Mouse (Mus musculus): ENCODE data around the gene Ctdsp1. TPM values are rescaled to one million over a fixed set of nuclear protein-coding genes. Genes with fewer than 3 reads are reported as not detected.

The Ctdsp1 gene
- polyA plus RNA-seq, 1 experiment: 177 TPM

- under 1% methylated on average over 41 of the region's 41 CpGs for WGBS
- TF ChIP-seq POLR2A (IDR thresholded peaks at IDR 0.05; ENCODE audit: low read depth, low read length): peak; percentile 85
- TF ChIP-seq CTCF (IDR thresholded peaks at IDR 0.05; ENCODE audit: extremely low read depth, insufficient read length, insufficient replicate concordance, low read depth, low read length): peak; percentile 77; the same call in 1 of the 2 replicates
- no peaks in the 10 kb centered on the region for H3K27me3 ChIP-seq (ENCODE audit: control insufficient read depth, insufficient read depth, low read length)
Observed at GRCm38 (mm10) chr1:74397268-74397918, 6.1 kb downstream of the Ctdsp1 start.

GRCm38 (mm10) chr1:74397919-74398451 lies 6.7 kb downstream of the Ctdsp1 start:
- Histone ChIP-seq H3K27me3 (ENCODE audit: control insufficient read depth, insufficient read depth, low read length) (no peaks in the 10 kb centered on the region), H3K4me1 (ENCODE audit: control insufficient read depth, insufficient read depth, insufficient read length, low read length) (peaks cover 9% of the 10 kb centered on the region), H3K27ac (ENCODE audit: insufficient read depth, low read depth, low read length) (peak overlapping the region; percentile 96), H3K4me3 (ENCODE audit: low read depth, low read length) (peak overlapping the region; percentile 59), H3K36me3 (ENCODE audit: control insufficient read depth, insufficient read depth, low read length) (peaks cover 18% of the 10 kb centered on the region)
- 4% methylated on average over 11 of the region's 11 CpGs for WGBS
- TF ChIP-seq POLR2A (IDR thresholded peaks at IDR 0.05; ENCODE audit: low read depth, low read length): no peak
- TF ChIP-seq CTCF (IDR thresholded peaks at IDR 0.05; ENCODE audit: extremely low read depth, insufficient read length, insufficient replicate concordance, low read depth, low read length): peak; percentile 63; the same call in 1 of the 2 replicates

More at GRCm38 (mm10) chr1:74397268-74397918, 6.1 kb downstream of the Ctdsp1 start:
- H3K27ac ChIP-seq (ENCODE audit: insufficient read depth, low read depth, low read length): peak overlapping the region; percentile 96
- peaks cover 9% of the 10 kb centered on the region for H3K4me1 ChIP-seq (ENCODE audit: control insufficient read depth, insufficient read depth, insufficient read length, low read length)
- peaks cover 18% of the 10 kb centered on the region for H3K36me3 ChIP-seq (ENCODE audit: control insufficient read depth, insufficient read depth, low read length)
- peak overlapping the region; percentile 59 for H3K4me3 ChIP-seq (ENCODE audit: low read depth, low read length)

- Histone ChIP-seq H3K27ac (ENCODE audit: insufficient read depth, low read depth, low read length) (peak overlapping the region; percentile 20; the same call in 1 of the 2 replicates), H3K4me1 (ENCODE audit: control insufficient read depth, insufficient read depth, insufficient read length, low read length) (peaks cover 9% of the 10 kb centered on the region), H3K36me3 (ENCODE audit: control insufficient read depth, insufficient read depth, low read length) (no peaks in the 10 kb centered on the region), H3K4me3 (ENCODE audit: low read depth, low read length) (no peak overlapping the region), H3K27me3 (ENCODE audit: control insufficient read depth, insufficient read depth, low read length) (no peaks in the 10 kb centered on the region)
- TF ChIP-seq CTCF (IDR thresholded peaks at IDR 0.05; ENCODE audit: extremely low read depth, insufficient read length, insufficient replicate concordance, low read depth, low read length) (no peak), POLR2A (IDR thresholded peaks at IDR 0.05; ENCODE audit: low read depth, low read length) (no peak)
- WGBS: 71% methylated on average over 3 of the region's 3 CpGs
Observed at GRCm38 (mm10) chr1:74400531-74400930, 9.2 kb downstream of the Ctdsp1 start.

- Histone ChIP-seq H3K4me3 (ENCODE audit: low read depth, low read length) (no peak overlapping the region), H3K36me3 (ENCODE audit: control insufficient read depth, insufficient read depth, low read length) (no peaks in the 10 kb centered on the region), H3K27me3 (ENCODE audit: control insufficient read depth, insufficient read depth, low read length) (no peaks in the 10 kb centered on the region), H3K4me1 (ENCODE audit: control insufficient read depth, insufficient read depth, insufficient read length, low read length) (peaks cover 9% of the 10 kb centered on the region), H3K27ac (ENCODE audit: insufficient read depth, low read depth, low read length) (peak overlapping the region; percentile 20; the same call in 1 of the 2 replicates)
- TF ChIP-seq CTCF (IDR thresholded peaks at IDR 0.05; ENCODE audit: extremely low read depth, insufficient read length, insufficient replicate concordance, low read depth, low read length) (no peak), POLR2A (IDR thresholded peaks at IDR 0.05; ENCODE audit: low read depth, low read length) (no peak)
- WGBS: 51% methylated on average over 16 of the region's 16 CpGs
Observed at GRCm38 (mm10) chr1:74401015-74401702, 9.8 kb downstream of the Ctdsp1 start.

DNA sequence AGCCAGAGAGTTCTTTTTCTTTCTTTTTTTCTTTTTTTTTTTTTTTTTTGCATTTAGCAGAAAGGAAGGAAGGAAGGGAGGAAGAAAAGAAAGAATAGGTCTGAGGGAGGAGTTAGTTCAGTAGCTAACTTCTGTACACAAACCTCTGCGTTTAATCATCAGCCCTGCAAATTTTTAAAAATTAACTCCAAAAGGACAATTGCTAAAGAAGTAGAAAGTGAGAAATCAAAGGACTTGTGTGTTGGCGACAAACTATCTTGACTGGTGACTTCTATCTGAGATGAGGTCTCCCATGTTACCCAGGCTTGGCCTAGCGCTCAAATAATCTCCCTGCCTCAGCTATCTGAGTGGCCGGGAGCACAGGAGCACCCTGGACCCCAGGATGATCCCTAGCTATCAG lies 12.9 kb downstream of the Ctdsp1 start:
- Histone ChIP-seq H3K4me1 (ENCODE audit: control insufficient read depth, insufficient read depth, insufficient read length, low read length) (peaks cover 13% of the 10 kb centered on the region), H3K27me3 (ENCODE audit: control insufficient read depth, insufficient read depth, low read length) (no peaks in the 10 kb centered on the region), H3K27ac (ENCODE audit: insufficient read depth, low read depth, low read length) (peak overlapping the region; percentile 70; the same call in 1 of the 2 replicates), H3K36me3 (ENCODE audit: control insufficient read depth, insufficient read depth, low read length) (no peaks in the 10 kb centered on the region), H3K4me3 (ENCODE audit: low read depth, low read length) (no peak overlapping the region)
- TF ChIP-seq CTCF (IDR thresholded peaks at IDR 0.05; ENCODE audit: extremely low read depth, insufficient read length, insufficient replicate concordance, low read depth, low read length) (no peak), POLR2A (IDR thresholded peaks at IDR 0.05; ENCODE audit: low read depth, low read length) (no peak)
- 78% methylated on average over 4 of the region's 4 CpGs for WGBS

DNA sequence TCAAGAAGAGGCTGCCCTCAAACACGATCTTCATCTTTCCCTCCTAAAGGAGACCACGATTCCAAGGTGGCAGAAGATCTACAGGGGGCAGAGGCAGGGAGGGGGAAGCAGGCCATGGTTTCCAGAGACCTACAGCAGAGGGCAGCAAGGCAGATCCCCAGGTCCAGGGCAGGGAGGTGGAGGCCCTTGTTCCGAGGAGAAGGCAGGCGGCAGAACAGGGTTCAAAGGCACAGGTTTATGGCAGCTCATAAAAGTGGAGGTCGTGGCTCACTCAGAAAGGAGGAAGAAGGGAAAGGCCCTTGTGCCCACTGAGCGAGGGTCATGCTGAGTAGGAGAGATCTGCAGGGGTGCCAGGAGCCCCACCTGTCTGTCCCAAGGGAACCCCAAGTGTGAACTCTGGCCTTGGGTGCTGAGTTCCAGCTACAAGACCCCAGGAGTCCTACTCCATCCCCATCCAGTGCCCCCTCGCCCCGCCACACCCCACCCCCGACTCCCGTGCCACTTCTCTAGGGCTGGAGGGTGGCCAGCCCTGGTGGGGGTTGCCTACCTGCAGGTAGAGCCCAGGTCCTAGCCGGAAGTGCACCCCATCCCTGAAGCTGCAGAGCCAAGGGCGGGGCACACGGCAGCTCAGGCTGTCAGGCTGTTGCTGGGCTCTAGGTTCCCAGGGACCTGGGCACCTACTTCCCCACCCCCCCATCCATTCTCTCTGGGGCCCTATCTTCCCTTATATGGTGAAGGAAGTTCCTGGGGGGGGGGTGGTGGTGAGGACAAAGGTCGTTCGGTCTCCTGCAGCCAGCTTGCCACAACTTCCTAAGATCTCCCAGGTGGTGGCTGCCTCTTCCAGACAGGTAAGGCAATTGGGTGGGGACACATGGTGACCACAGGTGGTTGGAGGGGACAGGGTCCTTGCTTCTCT lies 17.5 kb downstream of the Ctdsp1 start, which contains the start of gene Vil1:
Vil1 (plus strand) TSS at position 788 of the 916 bp plus-strand sequence.
- H3K27me3 ChIP-seq (ENCODE audit: control insufficient read depth, insufficient read depth, low read length): no peaks in the 10 kb centered on the region
- H3K27ac ChIP-seq (ENCODE audit: insufficient read depth, low read depth, low read length): peak within 1 kb of the TSS; percentile 99
- peaks cover 15% of the 10 kb centered on the region; the same call in 1 of the 2 replicates for H3K36me3 ChIP-seq (ENCODE audit: control insufficient read depth, insufficient read depth, low read length)
- peak; percentile 95 for TF ChIP-seq POLR2A (IDR thresholded peaks at IDR 0.05; ENCODE audit: low read depth, low read length)
- no peak for TF ChIP-seq CTCF (IDR thresholded peaks at IDR 0.05; ENCODE audit: extremely low read depth, insufficient read length, insufficient replicate concordance, low read depth, low read length)
- peaks cover 8% of the 10 kb centered on the region; the same call in 1 of the 2 replicates for H3K4me1 ChIP-seq (ENCODE audit: control insufficient read depth, insufficient read depth, insufficient read length, low read length)
- WGBS: 22% methylated on average over 15 of the region's 15 CpGs
- H3K4me3 ChIP-seq (ENCODE audit: low read depth, low read length): peak within 1 kb of the TSS; percentile 71
